Comparison of ENCODE assay signal across 13 mouse cellular contexts in the genomic region with DNA sequence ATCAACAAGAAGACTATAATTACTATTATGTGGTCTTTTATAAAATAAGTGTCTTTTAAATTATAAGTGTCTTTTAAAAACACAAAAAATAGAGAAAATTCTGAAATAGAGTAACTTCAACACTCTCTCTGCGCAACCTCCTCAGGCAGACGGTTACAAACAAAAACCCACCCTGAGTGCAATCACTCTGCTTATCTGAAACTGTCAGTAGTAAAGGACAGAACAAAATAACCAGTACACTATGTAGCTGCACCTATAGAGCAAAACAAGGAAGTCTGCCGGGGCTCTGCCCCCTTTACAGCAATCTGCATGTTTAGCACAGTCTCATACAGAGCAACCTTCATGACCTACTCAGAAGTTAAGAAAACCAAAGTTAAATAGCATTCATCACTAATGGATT.
"Had no signal": no experiment of that assay in that cellular context is flagged by ENCODE, and none has a peak within 500 bp of the region (broad histone marks: within the 10 kb centered on the region; RNA-seq: fewer than 3 reads in every experiment).

No protein-coding gene starts in this region.

- H3K27ac ChIP-seq: kidney, postnatal 0 days; layer of hippocampus, adult 2 months; lung, embryonic 15.5 days; midbrain, embryonic 13.5 days had no signal

- H3K4me1 ChIP-seq: lung, embryonic 15.5 days; midbrain, embryonic 13.5 days had no signal

- H3K27me3 ChIP-seq: lung, embryonic 15.5 days; midbrain, embryonic 13.5 days had no signal

- ATAC-seq: intestine, embryonic 16.5 days; midbrain, embryonic 13.5 days had no signal

- H3K9ac ChIP-seq: lung, embryonic 15.5 days; midbrain, embryonic 13.5 days had no signal

- H3K4me2 ChIP-seq: lung, embryonic 15.5 days; midbrain, embryonic 13.5 days had no signal

- H3K4me3 ChIP-seq: layer of hippocampus, adult 2 months; lung, embryonic 15.5 days; midbrain, embryonic 13.5 days had no signal

- H3K9me3 ChIP-seq: lung, embryonic 15.5 days; midbrain, embryonic 13.5 days had no signal

- DNase-seq: kidney, adult 18-20 months; kidney, postnatal 25 days; layer of hippocampus, adult 9-11 months; lung, adult 18-20 months; lung, postnatal 10 days; lung, postnatal 36 days; thymus, adult 18-20 months; thymus, postnatal 36 days had no signal
